Mouse (Mus musculus) lung, postnatal 0 days (tissue): ENCODE measurements around the gene Gipc2. TPM values are rescaled to one million over a fixed set of nuclear protein-coding genes. Genes with fewer than 3 reads are reported as not detected.
"Not testable (repeated sequence)": the region's sequence is repeated elsewhere in the genome, so short reads cannot be mapped to it uniquely, and the experiment has no call there.

Experiments used
- ATAC-seq: fragments of 200-750 bp; cut with Nextera tagmentation; 2 replicates; pipeline ENCODE4 v1.8.0; 2017; ENCODE audit warnings: moderate library complexity
- DNase-seq: peaks from one replicate; pipeline ENCODE4 v3.0.0-alpha.2; 2016; ENCODE audit warnings: low spot score
- H3K27ac ChIP-seq: fragments of 300-500 bp; sonication (generic); 2 replicates; pipeline ENCODE4 v1.5.1; 2014; ENCODE audit warnings: antibody characterized with exemption, mild to moderate bottlenecking, low read length, mixed read lengths
- H3K27me3 ChIP-seq: fragments of 300-500 bp; sonication (generic); replicated peaks from 2 replicates; pipeline ENCODE4 v1.6.1; 2014; ENCODE audit warnings: low read length, mixed read lengths; ENCODE audit not compliant: insufficient read depth
- H3K36me3 ChIP-seq: fragments of 300-500 bp; sonication (generic); 2 replicates; pipeline ENCODE4 v1.6.1; 2014; ENCODE audit warnings: low read length, mixed read lengths; ENCODE audit not compliant: insufficient read depth
- H3K4me1 ChIP-seq: fragments of 300-500 bp; sonication (generic); 2 replicates; pipeline ENCODE4 v1.6.1; 2014; ENCODE audit warnings: antibody characterized with exemption, low read depth, low read length, mixed read lengths; ENCODE audit not compliant: insufficient read depth
- H3K4me2 ChIP-seq: fragments of 300-500 bp; sonication (generic); replicated peaks from 2 replicates; pipeline ENCODE4 v1.6.1; 2014; ENCODE audit warnings: low read depth, mild to moderate bottlenecking, low read length, moderate library complexity, mixed read lengths
- H3K4me3 ChIP-seq: fragments of 300-500 bp; sonication (generic); 2 replicates; pipeline ENCODE4 v1.5.1; 2014; ENCODE audit warnings: low read depth, low read length
- H3K9ac ChIP-seq: fragments of 300-500 bp; sonication (generic); replicated peaks from 2 replicates; pipeline ENCODE4 v1.6.1; 2014; ENCODE audit warnings: low read depth, mild to moderate bottlenecking
- H3K9me3 ChIP-seq: fragments of 300-500 bp; sonication (generic); 2 replicates; pipeline ENCODE4 v1.6.1; 2016; ENCODE audit warnings: low read length, mixed read lengths
- CTCF ChIP-seq: IDR thresholded peaks from 2 replicates; pipeline ENCODE4 v1.5.1; 2016; ENCODE audit warnings: antibody characterized with exemption, mild to moderate bottlenecking
- EP300 ChIP-seq: IDR thresholded peaks from 2 replicates; pipeline ENCODE4 v1.6.1; 2016; ENCODE audit warnings: antibody characterized with exemption, mild to moderate bottlenecking, control low read depth
- WGBS: fragments of 180-500 bp; shearing (Covaris S2); extraction: QIAGEN DNeasy Blood & Tissue Kit; methylation state at CpG from one replicate; pipeline ENCODE4 v1.1.7; 2014; 5-methylcytosine and 5-hydroxymethylcytosine counted together
- polyA plus RNA-seq: library from polyadenylated mRNA; unstranded; fragments of >200 nt; fragmentation: Nextera tagmentation; extraction: Ambion mirVana; gene quantifications from 2 replicates; pipeline ENCODE4 v1.2.1, GENCODE M21; 2015

The Gipc2 gene
- polyA plus RNA-seq, 1 experiment from 2014 or later, result 86.3 TPM

DNA sequence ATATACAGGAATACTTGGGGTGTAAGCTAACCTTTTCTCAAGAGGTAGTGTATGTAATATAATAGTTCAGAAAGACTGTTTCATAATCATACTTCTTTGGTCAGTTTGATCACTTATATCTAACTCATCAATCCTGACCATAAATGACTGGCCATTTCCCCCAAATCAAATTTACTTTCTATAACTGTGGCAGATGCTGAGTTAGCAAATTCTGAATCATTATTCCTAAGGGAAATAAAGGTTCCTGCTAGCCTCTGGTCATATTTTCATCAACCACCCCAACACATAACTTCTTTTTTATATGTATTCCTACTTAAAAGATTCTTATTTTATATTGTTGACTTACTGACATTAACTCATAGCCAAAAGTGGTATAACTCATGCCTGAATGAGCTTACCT, 36.9 kb upstream of the Gipc2 start:
- Histone ChIP-seq H3K9ac (no peak overlapping the region), H3K4me3 (no peak overlapping the region), H3K9me3 (no peaks in the 10 kb centered on the region), H3K4me1 (no peaks in the 10 kb centered on the region), H3K27me3 (no peaks in the 10 kb centered on the region), H3K27ac (no peak overlapping the region), H3K36me3 (no peaks in the 10 kb centered on the region), H3K4me2 (no peak overlapping the region)
- TF ChIP-seq CTCF, result no peak
- no peak for TF ChIP-seq EP300
- ATAC-seq, result no peak
- no peak for DNase-seq

DNA sequence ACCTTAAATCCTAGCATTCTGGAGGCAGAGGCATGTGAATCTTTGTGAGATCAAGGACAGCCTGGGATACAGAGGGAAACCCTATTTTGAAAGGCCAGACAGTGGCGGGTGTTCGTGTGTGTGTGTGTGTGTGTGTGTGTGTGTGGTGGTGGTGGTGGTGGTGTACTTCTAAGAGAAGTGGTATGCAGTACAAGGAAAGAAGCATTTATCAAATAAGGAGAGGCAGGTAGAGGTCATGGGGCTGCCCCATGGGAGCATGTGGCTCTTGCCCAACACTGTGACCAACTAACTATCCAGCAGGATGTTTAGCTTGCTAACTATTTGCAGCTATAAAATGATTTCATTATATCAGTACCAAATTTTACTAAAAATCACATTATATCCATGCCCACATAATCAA, 35.6 kb upstream of the Gipc2 start:
- Histone ChIP-seq H3K4me1 (no peaks in the 10 kb centered on the region), H3K27me3 (no peaks in the 10 kb centered on the region), H3K9ac (no peak overlapping the region), H3K36me3 (no peaks in the 10 kb centered on the region), H3K27ac (no peak overlapping the region), H3K9me3 (no peaks in the 10 kb centered on the region), H3K4me3 (no peak overlapping the region), H3K4me2 (no peak overlapping the region)
- DNase-seq, result no peak
- no peak for ATAC-seq
- WGBS, result 53% methylated on average over 2 of the region's 2 CpGs
- TF ChIP-seq EP300 (no peak), CTCF (no peak)

DNA sequence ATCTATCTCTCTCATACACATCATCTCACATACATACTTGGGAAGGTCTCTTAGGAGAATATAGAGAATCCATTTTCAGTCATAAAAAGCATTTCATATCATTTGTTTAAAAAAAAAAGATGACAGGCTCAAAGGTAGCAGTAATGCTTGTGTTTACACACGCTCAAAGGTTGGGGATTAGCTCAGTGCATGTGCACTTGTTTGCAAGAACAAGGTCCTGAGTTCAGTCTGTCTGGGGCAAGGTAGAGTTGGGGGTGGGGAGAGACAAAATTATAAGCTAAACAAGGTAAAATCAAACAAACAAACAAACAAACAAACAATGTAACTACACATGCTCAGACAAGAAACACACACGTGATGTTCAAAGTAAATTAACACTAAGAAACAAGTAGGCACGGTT, 35.2 kb upstream of the Gipc2 start:
- no peak for DNase-seq
- H3K27ac ChIP-seq, result no peak overlapping the region
- TF ChIP-seq CTCF (no peak), EP300 (no peak)
- no peak overlapping the region for H3K4me2 ChIP-seq
- no peaks in the 10 kb centered on the region for H3K9me3 ChIP-seq
- no peaks in the 10 kb centered on the region for H3K27me3 ChIP-seq
- H3K9ac ChIP-seq, result no peak overlapping the region
- no peaks in the 10 kb centered on the region for H3K36me3 ChIP-seq
- 84% methylated on average over 3 of the region's 3 CpGs for WGBS
- no peak for ATAC-seq
- no peaks in the 10 kb centered on the region for H3K4me1 ChIP-seq
- no peak overlapping the region for H3K4me3 ChIP-seq

DNA sequence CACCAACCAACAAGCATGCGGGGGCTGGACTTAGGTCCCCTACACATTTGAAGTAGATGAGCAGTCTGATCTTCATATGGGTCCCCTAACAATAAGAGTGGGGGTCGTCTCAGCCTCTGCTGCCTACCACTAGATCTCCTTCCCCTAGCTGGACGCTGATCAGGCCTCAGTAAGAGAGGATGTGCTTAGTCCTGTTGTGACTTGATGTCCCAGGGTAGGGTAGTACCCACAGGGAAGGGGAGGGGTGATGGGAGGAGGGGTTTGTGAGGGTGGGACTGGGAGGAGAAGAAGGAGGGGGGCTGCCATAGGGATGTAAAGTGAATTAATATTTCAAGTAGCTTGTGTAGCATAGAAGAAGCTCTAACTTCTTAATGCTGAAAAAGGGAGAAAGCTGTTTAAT, 33.1 kb upstream of the Gipc2 start:
- H3K4me1 ChIP-seq, result no peaks in the 10 kb centered on the region
- H3K27ac ChIP-seq, result no peak overlapping the region
- H3K27me3 ChIP-seq, result no peaks in the 10 kb centered on the region
- H3K4me2 ChIP-seq, result no peak overlapping the region
- no peak overlapping the region for H3K4me3 ChIP-seq
- DNase-seq (no peak), ATAC-seq (no peak)
- TF ChIP-seq CTCF, result no peak
- no peak for TF ChIP-seq EP300
- 72% methylated on average over 3 of the region's 3 CpGs for WGBS
- no peak overlapping the region for H3K9ac ChIP-seq
- no peaks in the 10 kb centered on the region for H3K9me3 ChIP-seq
- H3K36me3 ChIP-seq, result no peaks in the 10 kb centered on the region

DNA sequence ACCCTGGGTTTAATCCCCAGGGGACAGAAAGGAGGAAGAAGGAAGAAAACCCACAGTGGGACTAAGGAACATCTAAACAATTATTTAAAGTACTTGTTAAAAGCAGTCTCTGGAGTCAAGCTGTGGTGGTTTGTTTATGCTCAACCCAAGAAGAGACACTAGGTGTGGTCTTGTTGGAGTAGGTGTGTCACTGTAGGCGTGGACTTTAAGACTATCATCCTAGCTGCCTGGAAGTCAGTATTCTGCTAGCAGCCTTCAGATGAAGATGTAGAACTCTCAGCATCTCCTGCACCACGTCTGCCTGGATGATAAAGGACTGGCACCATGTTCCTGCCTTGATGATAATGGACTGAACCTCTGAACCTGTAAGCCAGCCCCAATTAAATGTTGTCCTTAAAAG, 31.2 kb upstream of the Gipc2 start:
- H3K27me3 ChIP-seq, H3K36me3 ChIP-seq, H3K27ac ChIP-seq, H3K9ac ChIP-seq, H3K4me3 ChIP-seq, H3K9me3 ChIP-seq, H3K4me2 ChIP-seq, H3K4me1 ChIP-seq, ATAC-seq, DNase-seq: not testable (repeated sequence)
- WGBS, result 40% methylated on average over 2 of the region's 2 CpGs

DNA sequence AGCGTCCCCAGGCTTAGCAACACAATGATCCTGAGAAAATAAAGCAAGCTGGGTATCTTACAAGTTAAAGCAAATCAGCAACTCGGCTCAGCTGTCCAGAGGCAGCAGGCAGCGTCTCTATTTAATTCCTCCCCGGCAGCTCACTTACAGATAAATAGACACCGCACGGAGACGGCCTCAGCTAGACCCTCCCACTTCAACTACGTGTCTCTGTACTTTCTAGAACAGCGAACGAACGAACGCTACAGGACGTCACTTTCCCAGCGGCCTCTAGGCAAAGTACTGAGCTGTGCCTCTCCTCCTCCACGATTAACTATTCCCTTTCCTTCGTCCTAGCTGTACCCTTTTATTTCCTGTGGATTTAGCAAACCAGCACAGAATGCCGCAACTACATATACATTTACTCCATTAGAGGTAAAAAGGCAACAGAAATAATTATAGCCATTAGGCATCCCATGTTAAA, 27.6 kb upstream of the Gipc2 start:
- Histone ChIP-seq H3K36me3 (no peaks in the 10 kb centered on the region), H3K4me2 (peak overlapping the region; percentile 54), H3K27me3 (no peaks in the 10 kb centered on the region), H3K9me3 (no peaks in the 10 kb centered on the region), H3K4me1 (no peaks in the 10 kb centered on the region), H3K9ac (peak overlapping the region; percentile 74), H3K27ac (peak overlapping the region; percentile 92), H3K4me3 (peak overlapping the region; percentile 63)
- TF ChIP-seq CTCF (peak; percentile 36), EP300 (peak; percentile 66; the same call in 1 of the 2 replicates)
- DNase-seq (peak; percentile 99), ATAC-seq (peak; percentile 90)
- 1% methylated on average over 17 of the region's 17 CpGs for WGBS

DNA sequence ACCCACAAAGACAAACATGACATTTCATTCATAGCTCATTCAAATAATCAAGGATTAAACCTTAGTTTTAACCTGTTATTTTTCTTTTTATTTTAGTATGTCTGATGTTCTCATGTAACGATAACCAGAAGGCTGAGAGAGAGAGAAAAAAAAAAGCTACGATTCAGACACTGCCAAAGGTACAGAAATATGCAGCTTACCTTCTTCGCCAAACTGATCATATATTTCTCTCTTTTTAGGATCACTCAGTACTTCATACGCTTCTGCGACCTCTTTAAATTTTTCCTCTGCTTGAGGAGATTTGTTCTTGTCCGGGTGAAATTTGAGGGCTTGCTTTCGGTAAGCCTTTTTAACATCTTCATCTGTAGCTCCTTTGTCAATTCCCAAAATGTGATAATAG, 27.1 kb upstream of the Gipc2 start:
- under 1% methylated on average over 7 of the region's 7 CpGs for WGBS
- TF ChIP-seq CTCF, result no peak
- TF ChIP-seq EP300, result no peak; the same call in 1 of the 2 replicates
- Histone ChIP-seq H3K9me3 (no peaks in the 10 kb centered on the region), H3K4me2 (peak overlapping the region; percentile 54), H3K4me1 (no peaks in the 10 kb centered on the region), H3K4me3 (peak overlapping the region; percentile 63), H3K36me3 (no peaks in the 10 kb centered on the region), H3K9ac (peak overlapping the region; percentile 74), H3K27me3 (no peaks in the 10 kb centered on the region), H3K27ac (peak overlapping the region; percentile 92)
- ATAC-seq (no peak), DNase-seq (peak; percentile 42)
